Mouse (Mus musculus) embryonic facial prominence, embryonic 13.5 days (tissue): Measurements from ENCODE around the gene Abcb11. TPM values are rescaled to one million over a fixed set of nuclear protein-coding genes. Genes with fewer than 3 reads are reported as not detected.
"Not testable (repeated sequence)": the region's sequence is repeated elsewhere in the genome, so short reads cannot be mapped to it uniquely, and the experiment has no call there.

Source experiments
- ATAC-seq: fragments of 200-750 bp; cut with Nextera tagmentation; 2 replicates; pipeline ENCODE4 v1.8.0; 2017; ENCODE audit warnings: low read depth; ENCODE audit not compliant: insufficient number of reproducible peaks, insufficient read depth, low FRiP score, low TSS enrichment
- H3K27ac ChIP-seq: fragments of 300-500 bp; sonication (generic); 2 replicates; pipeline ENCODE4 v1.5.1; 2015; ENCODE audit warnings: moderate library complexity, mild to moderate bottlenecking, inconsistent platforms
- H3K27me3 ChIP-seq: fragments of 300-500 bp; sonication (generic); 2 replicates; pipeline ENCODE4 v1.6.1; 2015; ENCODE audit warnings: mild to moderate bottlenecking, inconsistent platforms
- H3K36me3 ChIP-seq: fragments of 300-500 bp; sonication (generic); 2 replicates; pipeline ENCODE4 v1.6.1; 2015; ENCODE audit warnings: mild to moderate bottlenecking, inconsistent platforms
- H3K4me1 ChIP-seq: fragments of 300-500 bp; sonication (generic); 2 replicates; pipeline ENCODE4 v1.6.1; 2015; ENCODE audit warnings: inconsistent platforms
- H3K4me2 ChIP-seq: fragments of 300-500 bp; sonication (generic); 2 replicates; pipeline ENCODE4 v1.6.1; 2015; ENCODE audit warnings: moderate library complexity, mild to moderate bottlenecking, inconsistent platforms
- H3K4me3 ChIP-seq: fragments of 300-500 bp; sonication (generic); 2 replicates; pipeline ENCODE4 v1.5.1; 2015; ENCODE audit warnings: mild to moderate bottlenecking, inconsistent platforms
- H3K9ac ChIP-seq: fragments of 300-500 bp; sonication (generic); 2 replicates; pipeline ENCODE4 v1.6.1; 2015; ENCODE audit warnings: mild to moderate bottlenecking, inconsistent platforms
- H3K9me3 ChIP-seq: fragments of 300-500 bp; sonication (generic); 2 replicates; pipeline ENCODE4 v1.6.1; 2016; ENCODE audit warnings: inconsistent platforms
- WGBS: fragments of 180-500 bp; shearing (Covaris S2); methylation state at CpG from one replicate; pipeline ENCODE4 v1.1.7; 2015; ENCODE audit warnings: mixed read lengths; 5-methylcytosine and 5-hydroxymethylcytosine counted together
- polyA plus RNA-seq: library from polyadenylated mRNA; unstranded; fragments of >200 nt; fragmentation: Nextera tagmentation; extraction: Ambion mirVana; gene quantifications from 2 replicates; pipeline ENCODE4 v1.2.1, GENCODE M21; 2015

The Abcb11 gene
- polyA plus RNA-seq, 1 experiment from 2014 or later = not detected

- Histone ChIP-seq H3K9ac (no peak overlapping the region), H3K9me3 (no peaks in the 10 kb centered on the region), H3K27me3 (no peaks in the 10 kb centered on the region), H3K27ac (no peak overlapping the region), H3K36me3 (no peaks in the 10 kb centered on the region), H3K4me1 (no peaks in the 10 kb centered on the region), H3K4me2 (no peak overlapping the region), H3K4me3 (no peak overlapping the region)
- ATAC-seq = no peak
- 82% methylated on average over 5 of the region's 5 CpGs for WGBS
These were observed 13.8 kb downstream of the Abcb11 start for GRCm38 (mm10) chr2:69328509-69329163.

GRCm38 (mm10) chr2:69324881-69325660, 17.3 kb downstream of the Abcb11 start:
- WGBS = 72% methylated on average over 5 of the region's 5 CpGs
- Histone ChIP-seq H3K27ac (no peak overlapping the region), H3K4me1 (no peaks in the 10 kb centered on the region), H3K9ac (no peak overlapping the region), H3K4me3 (no peak overlapping the region), H3K4me2 (no peak overlapping the region), H3K9me3 (no peaks in the 10 kb centered on the region), H3K27me3 (no peaks in the 10 kb centered on the region), H3K36me3 (no peaks in the 10 kb centered on the region)
- ATAC-seq = no peak

- no peaks in the 10 kb centered on the region for H3K9me3 ChIP-seq
- no peak overlapping the region for H3K27ac ChIP-seq
- H3K4me3 ChIP-seq = no peak overlapping the region
- no peaks in the 10 kb centered on the region for H3K27me3 ChIP-seq
- H3K9ac ChIP-seq = no peak overlapping the region
- 87% methylated on average over 4 of the region's 4 CpGs for WGBS
- H3K4me1 ChIP-seq = no peaks in the 10 kb centered on the region
- H3K36me3 ChIP-seq = no peaks in the 10 kb centered on the region
- ATAC-seq = no peak
- H3K4me2 ChIP-seq = no peak overlapping the region
These were observed 19.4 kb downstream of the Abcb11 start for GRCm38 (mm10) chr2:69323018-69323417.

- Histone ChIP-seq H3K9ac (no peak overlapping the region), H3K27ac (no peak overlapping the region), H3K4me3 (no peak overlapping the region), H3K4me1 (no peaks in the 10 kb centered on the region), H3K27me3 (no peaks in the 10 kb centered on the region), H3K4me2 (no peak overlapping the region), H3K9me3 (no peaks in the 10 kb centered on the region), H3K36me3 (no peaks in the 10 kb centered on the region)
- no peak for ATAC-seq
- WGBS = 66% methylated on average over 5 of the region's 5 CpGs
These were observed 21.0 kb downstream of the Abcb11 start for GRCm38 (mm10) chr2:69321457-69321856.

- Histone ChIP-seq H3K27me3 (no peaks in the 10 kb centered on the region), H3K27ac (no peak overlapping the region), H3K9ac (no peak overlapping the region), H3K4me1 (no peaks in the 10 kb centered on the region), H3K4me2 (no peak overlapping the region), H3K4me3 (no peak overlapping the region), H3K36me3 (no peaks in the 10 kb centered on the region), H3K9me3 (no peaks in the 10 kb centered on the region)
- WGBS = 92% methylated on average over 4 of the region's 4 CpGs
- no peak for ATAC-seq
These were observed 31.1 kb downstream of the Abcb11 start for GRCm38 (mm10) chr2:69311337-69311736.

GRCm38 (mm10) chr2:69308136-69308535, 34.3 kb downstream of the Abcb11 start:
- no peak for ATAC-seq
- Histone ChIP-seq H3K27me3 (no peaks in the 10 kb centered on the region), H3K4me3 (no peak overlapping the region), H3K36me3 (no peaks in the 10 kb centered on the region), H3K9me3 (no peaks in the 10 kb centered on the region), H3K27ac (no peak overlapping the region), H3K4me2 (no peak overlapping the region), H3K9ac (no peak overlapping the region), H3K4me1 (no peaks in the 10 kb centered on the region)
- 77% methylated on average over 6 of the region's 6 CpGs for WGBS

GRCm38 (mm10) chr2:69300568-69300967, 41.8 kb downstream of the Abcb11 start:
- H3K4me3 ChIP-seq, H3K27me3 ChIP-seq, ATAC-seq, H3K4me2 ChIP-seq, H3K9ac ChIP-seq, H3K27ac ChIP-seq, H3K36me3 ChIP-seq, H3K9me3 ChIP-seq, H3K4me1 ChIP-seq: not testable (repeated sequence)
- WGBS = 87% methylated on average over 6 of the region's 6 CpGs

GRCm38 (mm10) chr2:69294508-69294907, 47.9 kb downstream of the Abcb11 start:
- H3K4me1 ChIP-seq = no peaks in the 10 kb centered on the region

GRCm38 (mm10) chr2:69288989-69289388, 53.4 kb downstream of the Abcb11 start:
- H3K27ac ChIP-seq = no peak overlapping the region
- no peaks in the 10 kb centered on the region for H3K9me3 ChIP-seq
- H3K27me3 ChIP-seq = no peaks in the 10 kb centered on the region
- 55% methylated on average over 5 of the region's 5 CpGs for WGBS
- H3K4me1 ChIP-seq = no peaks in the 10 kb centered on the region
- H3K4me3 ChIP-seq = no peak overlapping the region
- H3K4me2 ChIP-seq = no peak overlapping the region
- ATAC-seq = no peak
- H3K36me3 ChIP-seq = no peaks in the 10 kb centered on the region
- H3K9ac ChIP-seq = no peak overlapping the region

More at GRCm38 (mm10) chr2:69294508-69294907, 47.9 kb downstream of the Abcb11 start:
- no peaks in the 10 kb centered on the region for H3K27me3 ChIP-seq
- no peaks in the 10 kb centered on the region for H3K9me3 ChIP-seq
- no peak overlapping the region for H3K4me2 ChIP-seq
- no peak overlapping the region for H3K27ac ChIP-seq
- H3K4me3 ChIP-seq = no peak overlapping the region
- no peaks in the 10 kb centered on the region for H3K36me3 ChIP-seq
- ATAC-seq = no peak
- H3K9ac ChIP-seq = no peak overlapping the region

GRCm38 (mm10) chr2:69275875-69276274, 66.5 kb downstream of the Abcb11 start:
- Histone ChIP-seq H3K4me2 (no peak overlapping the region), H3K27ac (no peak overlapping the region), H3K9me3 (no peaks in the 10 kb centered on the region), H3K9ac (no peak overlapping the region), H3K27me3 (no peaks in the 10 kb centered on the region), H3K4me1 (no peaks in the 10 kb centered on the region), H3K36me3 (no peaks in the 10 kb centered on the region), H3K4me3 (no peak overlapping the region)
- no peak for ATAC-seq
- 8% methylated on average over 1 of the region's 1 CpGs for WGBS

- no peaks in the 10 kb centered on the region for H3K9me3 ChIP-seq
- no peak overlapping the region for H3K27ac ChIP-seq
- no peaks in the 10 kb centered on the region for H3K4me1 ChIP-seq
- no peak overlapping the region for H3K9ac ChIP-seq
- ATAC-seq = no peak
- no peaks in the 10 kb centered on the region for H3K27me3 ChIP-seq
- no peaks in the 10 kb centered on the region for H3K36me3 ChIP-seq
- H3K4me2 ChIP-seq = no peak overlapping the region
- H3K4me3 ChIP-seq = no peak overlapping the region
These were observed 78.3 kb downstream of the Abcb11 start for GRCm38 (mm10) chr2:69264069-69264618.

- ATAC-seq = no peak
- Histone ChIP-seq H3K4me2 (no peak overlapping the region), H3K4me1 (no peaks in the 10 kb centered on the region), H3K4me3 (no peak overlapping the region), H3K27me3 (no peaks in the 10 kb centered on the region), H3K36me3 (no peaks in the 10 kb centered on the region), H3K27ac (no peak overlapping the region), H3K9me3 (no peaks in the 10 kb centered on the region), H3K9ac (no peak overlapping the region)
- WGBS = 34% methylated on average over 16 of the region's 16 CpGs
These were observed 94.1 kb downstream of the Abcb11 start for GRCm38 (mm10) chr2:69248221-69248755.
